Mouse (Mus musculus): ENCODE results near the gene Avpr1b.

The Avpr1b gene

DNA sequence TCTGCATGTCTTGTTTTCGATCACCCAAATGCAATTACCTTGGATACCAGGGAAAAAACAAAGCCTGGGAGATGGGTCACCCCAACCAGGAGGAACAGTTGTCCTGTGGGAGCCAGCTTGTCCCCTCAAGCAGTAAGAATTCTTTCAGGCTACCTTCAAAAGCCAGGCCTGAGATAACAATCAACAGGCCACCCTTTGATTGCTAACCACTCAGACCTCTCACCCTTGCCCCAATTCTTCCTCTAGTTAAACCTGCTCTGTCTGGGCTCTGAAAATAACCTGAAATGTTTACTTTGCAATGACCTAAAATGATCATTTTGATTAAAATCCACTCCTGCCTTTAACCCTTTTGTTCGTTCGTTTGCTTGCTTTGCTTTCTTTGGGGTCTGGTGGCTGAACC is 24.6 kb downstream of the Avpr1b start:
- no peak for DNase-seq

GRCm38 (mm10) chr1:131624175-131624835 is 25.3 kb downstream of the Avpr1b start:
- DNase-seq: no peak

- no peak for DNase-seq
Measured at GRCm38 (mm10) chr1:131626200-131626599, 27.2 kb downstream of the Avpr1b start.

GRCm38 (mm10) chr1:131632216-131632615 is 33.2 kb downstream of the Avpr1b start:
- DNase-seq: peak; percentile 37 to 41

DNA sequence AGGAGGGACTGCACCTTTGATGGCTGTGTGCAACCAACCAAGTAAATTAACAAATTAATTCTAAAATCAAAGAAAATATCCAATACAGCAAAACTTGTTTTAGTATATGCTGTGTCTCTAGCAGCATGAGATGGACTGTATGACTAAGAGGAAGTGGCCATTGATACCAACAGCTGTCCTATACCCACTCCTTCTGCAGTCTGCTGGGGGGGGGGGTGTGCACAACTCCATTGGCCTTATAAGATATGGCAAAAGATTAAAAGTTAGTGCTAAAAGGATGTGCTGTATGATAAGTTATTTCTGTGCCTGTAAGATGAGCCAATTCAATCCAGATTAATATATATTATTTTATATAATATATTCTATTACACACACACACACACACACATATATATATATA is 35.5 kb downstream of the Avpr1b start:
- DNase-seq: no peak

DNA sequence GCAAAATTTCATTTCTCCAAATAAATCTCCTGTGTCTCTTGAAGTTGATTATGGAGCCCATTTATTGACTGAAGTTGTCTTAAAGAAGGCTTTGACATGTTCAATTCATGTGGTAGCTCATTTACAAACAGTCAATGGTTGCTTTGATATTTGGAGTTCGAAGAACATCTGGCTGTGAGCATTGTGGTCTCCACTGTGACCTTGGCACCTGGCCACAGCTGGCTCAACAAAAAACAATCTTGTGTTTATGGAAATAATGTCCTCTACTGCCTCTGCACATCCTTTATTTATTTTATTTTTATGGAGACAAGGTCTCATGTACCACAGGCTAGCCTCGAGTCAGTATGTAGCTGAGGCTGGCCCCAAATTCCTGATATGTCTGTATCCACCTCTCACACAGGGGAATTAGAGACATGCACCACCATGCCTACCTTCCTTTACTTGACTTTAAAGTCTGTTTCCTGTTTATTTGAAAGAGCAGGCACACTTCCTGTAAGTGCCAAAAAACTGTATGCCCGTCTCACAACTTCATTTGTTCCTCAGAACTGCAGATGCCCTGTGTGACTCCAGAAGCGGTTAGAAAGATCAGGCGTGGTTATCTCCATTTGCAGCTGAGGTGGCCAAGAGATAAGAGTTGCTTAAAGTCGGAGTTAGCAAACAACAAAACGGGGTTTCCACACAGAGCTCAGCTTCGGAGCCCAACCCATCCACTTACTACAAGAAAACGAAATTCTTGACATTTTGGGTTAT is 38.9 kb downstream of the Avpr1b start, which contains the start of gene Ctse:
Gene Ctse, plus strand, starts transcription at position 516 of the 750 bp plus-strand sequence.
- DNase-seq: no peak

- DNase-seq: no peak
Measured at GRCm38 (mm10) chr1:131638541-131639421, 39.7 kb downstream of the Avpr1b start.

DNA sequence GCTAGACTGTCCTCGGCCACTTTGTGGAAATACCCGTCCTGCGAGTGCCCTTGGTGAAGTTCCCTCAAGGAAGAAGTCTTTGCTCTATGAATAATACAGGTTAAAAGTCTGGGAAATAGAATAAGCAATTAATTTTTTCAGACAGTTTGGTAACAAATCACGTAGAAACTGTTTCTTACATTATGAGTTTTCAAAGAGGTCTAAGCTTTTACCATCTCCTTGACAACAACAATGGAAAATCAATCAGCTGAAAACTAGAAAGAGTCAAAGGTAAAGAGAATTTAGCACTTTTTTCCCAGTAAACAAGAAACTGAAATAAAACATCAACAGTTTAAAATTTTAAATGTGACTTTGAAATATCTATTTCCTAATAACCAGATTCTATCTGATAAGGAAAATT is 41.0 kb downstream of the Avpr1b start:
- DNase-seq: no peak

DNA sequence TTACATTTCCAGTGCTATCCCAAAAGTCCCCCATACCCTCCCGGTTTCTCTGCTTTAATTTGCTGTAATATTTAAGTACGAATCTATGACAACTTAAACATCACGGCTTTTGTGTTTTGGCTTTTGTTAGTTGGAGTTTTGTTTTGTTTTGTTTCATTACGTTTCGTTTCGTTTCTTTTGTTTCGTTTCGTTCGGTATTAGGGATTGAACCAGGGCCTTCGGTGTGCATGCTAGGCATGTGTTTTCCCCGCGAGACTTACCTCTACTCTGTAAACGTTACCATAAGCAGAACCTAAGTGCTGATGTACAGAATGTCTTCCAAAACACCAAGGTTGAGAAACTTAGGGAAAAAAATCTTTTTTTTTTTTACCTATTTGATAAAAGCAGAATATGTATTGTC is 42.5 kb downstream of the Avpr1b start:
- no peak for DNase-seq

GRCm38 (mm10) chr1:131642251-131642650 is 43.2 kb downstream of the Avpr1b start:
- no peak for DNase-seq

GRCm38 (mm10) chr1:131652670-131653443 is 53.8 kb downstream of the Avpr1b start:
- DNase-seq: no peak

- DNase-seq: no peak
Measured at GRCm38 (mm10) chr1:131655601-131656000, 56.6 kb downstream of the Avpr1b start.

DNA sequence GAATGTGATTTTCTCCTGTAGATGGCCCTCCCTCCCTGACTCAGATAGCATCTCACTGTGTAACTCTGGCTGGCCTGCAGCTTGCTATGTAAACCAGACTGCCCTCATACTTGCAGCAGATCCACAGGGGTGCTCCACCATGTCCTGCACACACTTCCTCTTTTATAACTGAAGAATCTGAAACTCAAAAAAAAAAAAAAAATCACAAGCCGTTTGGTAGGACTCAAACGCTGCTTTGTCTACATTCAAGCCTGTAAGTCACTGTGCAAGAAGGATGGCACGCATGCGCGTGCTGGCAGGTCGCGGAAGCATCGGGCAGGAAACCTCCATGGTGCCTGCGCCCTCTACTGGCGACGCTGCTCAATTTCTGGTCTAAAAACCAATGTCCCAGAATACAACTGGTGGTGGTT is 58.9 kb downstream of the Avpr1b start:
- DNase-seq: peak; percentile 95 to 96

- DNase-seq: no peak
Measured at GRCm38 (mm10) chr1:131659512-131660085, 60.6 kb downstream of the Avpr1b start.

DNA sequence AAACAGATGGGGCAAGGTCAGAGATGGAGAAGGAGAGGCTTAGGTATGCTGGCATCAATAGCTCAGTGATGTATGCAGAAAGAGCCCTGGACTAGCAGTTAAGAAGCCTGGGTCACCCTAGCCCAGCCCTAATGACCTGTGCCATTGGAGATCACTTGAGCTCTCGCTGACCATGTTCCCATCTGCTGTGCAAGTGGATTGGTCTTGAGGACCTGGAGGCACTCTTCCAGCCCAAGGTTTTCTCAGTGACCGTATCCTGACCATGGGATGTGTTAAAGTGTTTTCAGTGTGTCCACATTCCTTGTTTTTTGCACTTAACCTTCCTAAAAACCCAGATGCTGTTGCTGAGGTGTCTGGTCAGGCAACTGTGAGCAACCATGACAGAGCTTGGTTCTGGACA is 61.2 kb downstream of the Avpr1b start:
- no peak for DNase-seq

DNA sequence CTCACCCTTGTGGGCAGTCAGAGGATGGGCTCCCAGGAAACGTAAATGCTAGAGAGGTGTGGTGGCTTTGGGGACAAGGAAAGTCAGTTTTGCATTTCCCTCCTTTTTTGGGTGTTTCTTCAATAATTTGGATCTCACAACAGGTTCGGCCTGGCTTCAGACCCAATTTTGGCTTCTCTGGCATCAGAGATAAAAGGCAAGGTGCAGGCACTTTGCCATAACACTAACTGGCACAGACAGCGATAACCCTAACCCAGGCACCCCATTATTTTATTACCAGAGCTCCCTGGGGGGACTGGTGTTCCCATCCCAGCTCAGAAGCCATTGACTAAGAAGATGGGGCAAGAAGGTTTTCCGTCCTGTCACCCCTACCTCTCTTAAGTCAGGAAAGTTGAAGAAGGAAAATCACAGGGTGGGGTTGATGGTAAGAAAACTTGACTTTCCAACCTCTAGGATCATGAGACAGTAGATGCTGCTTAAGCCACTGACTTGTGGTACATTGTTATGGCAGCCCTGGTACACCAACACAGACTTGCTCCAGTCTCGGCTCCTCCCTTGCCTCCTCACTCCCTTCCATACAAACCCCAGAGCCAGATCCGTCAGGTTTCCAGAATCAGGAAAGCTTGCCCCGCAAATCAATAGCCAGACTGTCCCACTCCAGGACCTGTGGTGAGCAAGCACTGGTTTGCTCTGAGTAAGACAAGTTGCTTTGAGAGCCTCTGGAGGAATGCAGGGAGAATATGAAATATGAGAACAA is 61.9 kb downstream of the Avpr1b start:
- no peak for DNase-seq
